Mouse (Mus musculus) heart, embryonic 12.5 days (tissue): ENCODE results near the gene Vmn1r66. TPM values are rescaled to one million over a fixed set of nuclear protein-coding genes. Genes with fewer than 3 reads are reported as not detected.
"Not testable (repeated sequence)": the region's sequence is repeated elsewhere in the genome, so short reads cannot be mapped to it uniquely, and the experiment has no call there.

Source experiments
- ATAC-seq: fragments of 200-750 bp; cut with Nextera tagmentation; 2 replicates; pipeline ENCODE4 v1.8.0; 2017; ENCODE audit warnings: moderate TSS enrichment, moderate library complexity; ENCODE audit not compliant: insufficient number of reproducible peaks, low FRiP score
- H3K27ac ChIP-seq: fragments of 300-500 bp; sonication (generic); 2 replicates; pipeline ENCODE4 v1.5.1; 2016; ENCODE audit warnings: mild to moderate bottlenecking, moderate library complexity; ENCODE audit not compliant: poor library complexity, severe bottlenecking
- H3K27me3 ChIP-seq: fragments of 300-500 bp; sonication (generic); replicated peaks from 2 replicates; pipeline ENCODE4 v1.6.1; 2016; ENCODE audit warnings: mild to moderate bottlenecking, moderate library complexity
- H3K36me3 ChIP-seq: fragments of 300-500 bp; sonication (generic); 2 replicates; pipeline ENCODE4 v1.6.1; 2016; ENCODE audit warnings: mild to moderate bottlenecking, moderate library complexity
- H3K4me1 ChIP-seq: fragments of 300-500 bp; sonication (generic); replicated peaks from 2 replicates; pipeline ENCODE4 v1.6.1; 2016; ENCODE audit warnings: mild to moderate bottlenecking
- H3K4me2 ChIP-seq: fragments of 300-500 bp; sonication (generic); 2 replicates; pipeline ENCODE4 v1.6.1; 2016; ENCODE audit warnings: mild to moderate bottlenecking, moderate library complexity
- H3K4me3 ChIP-seq: fragments of 300-500 bp; sonication (generic); 2 replicates; pipeline ENCODE4 v1.5.1; 2016; ENCODE audit warnings: mild to moderate bottlenecking
- H3K9ac ChIP-seq: fragments of 300-500 bp; sonication (generic); 2 replicates; pipeline ENCODE4 v1.6.1; 2016; ENCODE audit warnings: mild to moderate bottlenecking, moderate library complexity
- H3K9me3 ChIP-seq: fragments of 300-500 bp; sonication (generic); replicated peaks from 2 replicates; pipeline ENCODE4 v1.6.1; 2016; ENCODE audit warnings: mild to moderate bottlenecking, moderate library complexity
- WGBS: fragments of 180-500 bp; shearing (Covaris S2); methylation state at CpG from one replicate; pipeline ENCODE4 v1.1.7; 2016; 5-methylcytosine and 5-hydroxymethylcytosine counted together
- polyA plus RNA-seq: library from polyadenylated mRNA; unstranded; fragments of >200 nt; fragmentation: Nextera tagmentation; extraction: Ambion mirVana; gene quantifications from 2 replicates; pipeline ENCODE4 v1.2.1, GENCODE M21; 2016

Gene Vmn1r66
- polyA plus RNA-seq = not detected in 2 replicates

DNA sequence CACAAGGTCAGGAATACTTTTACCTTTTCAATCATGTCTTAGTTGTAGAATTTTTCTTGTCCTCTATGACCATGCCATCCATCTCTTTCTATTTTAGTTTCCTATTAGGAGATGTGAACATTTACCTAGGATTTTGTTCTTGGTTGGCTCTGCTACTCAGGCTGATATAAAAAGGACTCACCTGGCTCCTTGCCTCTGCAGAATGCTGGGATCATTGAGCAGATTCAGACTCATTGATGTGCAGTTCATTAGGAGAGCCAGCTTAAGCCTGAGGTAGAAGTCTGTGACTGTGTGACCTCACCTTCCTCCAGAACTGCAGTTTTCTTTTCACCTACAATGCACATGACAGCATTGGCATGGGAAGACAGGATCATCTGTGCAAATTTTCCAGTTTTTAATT lies at the start of gene Vmn1r66:
Vmn1r66 (minus strand) TSS at position 101 of the 400 bp plus-strand sequence.
- H3K36me3 ChIP-seq = no peaks in the 10 kb centered on the region
- peaks cover 18% of the 10 kb centered on the region for H3K9me3 ChIP-seq
- no peaks in the 10 kb centered on the region for H3K4me1 ChIP-seq
- H3K4me2 ChIP-seq = no peak within 1 kb of the TSS
- H3K9ac ChIP-seq = no peak within 1 kb of the TSS
- no peak for ATAC-seq
- no peaks in the 10 kb centered on the region for H3K27me3 ChIP-seq
- no peak within 1 kb of the TSS for H3K4me3 ChIP-seq
- H3K27ac ChIP-seq = no peak within 1 kb of the TSS

DNA sequence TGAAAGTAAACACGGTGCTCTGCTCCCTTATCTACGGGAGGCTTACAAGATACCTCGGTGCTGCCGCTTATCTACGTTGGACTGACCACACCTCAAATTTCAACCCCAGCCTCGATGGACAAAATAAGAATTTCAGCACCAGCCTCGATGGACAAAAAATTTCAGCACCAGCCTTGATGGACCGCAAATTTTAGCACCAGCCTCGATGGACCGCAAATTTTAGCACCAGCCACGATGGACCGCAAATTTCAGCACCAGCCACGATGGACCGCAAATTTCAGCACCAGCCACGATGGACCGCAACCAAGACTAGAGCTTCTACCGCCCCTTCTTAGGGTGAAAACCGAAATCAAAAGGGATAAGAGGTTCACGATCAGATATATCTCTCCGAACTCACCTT lies 47.7 kb upstream of the Vmn1r66 start:
- 72% methylated on average over 20 of the region's 20 CpGs for WGBS
- H3K27ac ChIP-seq, H3K36me3 ChIP-seq, H3K4me3 ChIP-seq, H3K9ac ChIP-seq, ATAC-seq, H3K27me3 ChIP-seq, H3K4me2 ChIP-seq, H3K4me1 ChIP-seq: not testable (repeated sequence)
- peaks cover 20% of the 10 kb centered on the region for H3K9me3 ChIP-seq

DNA sequence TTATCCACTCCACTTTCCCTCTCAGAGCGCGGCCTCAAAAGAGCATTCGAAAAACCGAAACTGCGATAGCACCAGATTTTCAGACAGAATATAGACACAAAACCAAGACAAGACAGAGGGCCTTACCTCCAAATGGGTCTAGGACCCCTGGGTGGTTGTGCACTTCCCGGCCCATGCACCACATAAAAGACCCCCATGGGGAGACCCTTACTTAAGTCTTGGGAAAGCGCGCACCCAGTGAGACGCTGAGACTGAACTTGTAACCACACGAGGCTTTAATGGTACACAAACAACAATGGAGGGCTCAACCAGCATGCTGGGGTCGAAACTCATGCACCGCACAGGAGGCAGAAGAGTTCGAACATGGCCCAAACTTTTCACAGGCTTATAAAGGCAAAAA lies 25.7 kb downstream of the Vmn1r66 start:
- Histone ChIP-seq H3K9ac (no peak overlapping the region), H3K27me3 (no peaks in the 10 kb centered on the region), H3K4me2 (no peak overlapping the region), H3K36me3 (no peaks in the 10 kb centered on the region), H3K4me3 (no peak overlapping the region), H3K4me1 (no peaks in the 10 kb centered on the region), H3K27ac (no peak overlapping the region), H3K9me3 (peaks cover 49% of the 10 kb centered on the region)
- whole genome bisulfite sequencing = 85% methylated on average over 13 of the region's 13 CpGs
- no peak for ATAC-seq

DNA sequence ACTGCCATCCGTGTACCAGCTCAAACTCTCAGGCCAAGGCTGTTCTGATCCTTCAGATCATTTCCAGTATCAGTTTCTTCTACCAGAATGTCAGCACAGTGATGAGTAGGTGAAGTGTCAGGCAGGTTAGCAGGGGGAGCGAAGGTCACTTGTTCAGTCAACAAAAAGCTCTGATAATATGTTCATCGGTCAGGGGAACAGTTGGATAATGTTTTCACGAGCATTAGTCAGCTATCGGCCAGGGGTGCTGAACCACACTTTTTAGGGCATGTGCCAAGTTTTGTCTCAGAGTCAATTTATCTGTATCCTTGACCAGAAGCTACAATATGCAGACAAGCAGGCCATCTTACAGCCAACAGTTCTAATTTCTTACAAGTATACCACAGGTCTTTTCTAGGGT lies 28.7 kb downstream of the Vmn1r66 start:
- Histone ChIP-seq H3K9ac (no peak overlapping the region), H3K4me2 (no peak overlapping the region), H3K27me3 (no peaks in the 10 kb centered on the region), H3K4me1 (no peaks in the 10 kb centered on the region), H3K4me3 (no peak overlapping the region), H3K9me3 (peaks cover 47% of the 10 kb centered on the region), H3K27ac (no peak overlapping the region), H3K36me3 (no peaks in the 10 kb centered on the region)
- 64% methylated on average over 5 of the region's 5 CpGs for WGBS
- ATAC-seq = no peak

Other genes starting within 250 kb of the Vmn1r66 start
- not detected in 2 replicates for gene Vmn2r50, start 224.7 kb downstream of the Vmn1r66 start, polyA plus RNA-seq
- gene Vmn2r51, start 172.3 kb downstream of the Vmn1r66 start, polyA plus RNA-seq = not detected in 2 replicates
- not detected in 2 replicates for gene Vmn2r52, start 101.4 kb downstream of the Vmn1r66 start, polyA plus RNA-seq
- not detected in 2 replicates for gene Vmn1r67, start 165.3 kb upstream of the Vmn1r66 start, polyA plus RNA-seq
- 8.0 and 9.3 TPM in 2 replicates for gene Zik1, start 217.4 kb upstream of the Vmn1r66 start, polyA plus RNA-seq